11 mouse cellular contexts compared by ENCODE assay signal in genomic region chr11:24184932-24185331, GRCm38 (mm10).
DNase-seq lines count a peak whose midpoint lies in the region; ATAC-seq and TF ChIP-seq lines count a peak whose summit lies in the region.
"Had no signal": no experiment of that assay in that cellular context is flagged by ENCODE, and none has a peak within 500 bp of the region (broad histone marks: within the 10 kb centered on the region; RNA-seq: fewer than 3 reads in every experiment).

No protein-coding gene starts in this region.

- no peaks in the 10 kb centered on the region for H3K9me3 ChIP-seq in CH12.LX (replicated peaks; ENCODE audit: low read length)
- H3K9me3 ChIP-seq in lung, embryonic 14.5 days (ENCODE audit: low read depth, low read length), result no peaks in the 10 kb centered on the region
- H3K9me3 ChIP-seq: embryonic facial prominence, embryonic 12.5 days; liver, embryonic 15.5 days had no signal

- H3K27me3 ChIP-seq in heart, adult 2 months (ENCODE audit: control insufficient read depth, insufficient read depth, low read length), result no peaks in the 10 kb centered on the region
- H3K27me3 ChIP-seq in CH12.LX (replicated peaks), result no peaks in the 10 kb centered on the region
- no peaks in the 10 kb centered on the region for H3K27me3 ChIP-seq in lung, embryonic 14.5 days (ENCODE audit: insufficient read depth, low read length)
- H3K27me3 ChIP-seq: embryonic facial prominence, embryonic 12.5 days; liver, embryonic 15.5 days had no signal

- no peaks in the 10 kb centered on the region for H3K36me3 ChIP-seq in heart, adult 2 months (ENCODE audit: control insufficient read depth, insufficient read depth, low read length)
- no peaks in the 10 kb centered on the region for H3K36me3 ChIP-seq in CH12.LX (replicated peaks in 1 of 2; ENCODE audit: control insufficient read depth in 1 of 2, insufficient read depth in 1 of 2, low read length in 1 of 2)
- no peaks in the 10 kb centered on the region for H3K36me3 ChIP-seq in lung, embryonic 14.5 days (ENCODE audit: insufficient read depth)
- H3K36me3 ChIP-seq: embryonic facial prominence, embryonic 12.5 days; liver, embryonic 15.5 days had no signal

- H3K9ac ChIP-seq in heart, adult 2 months (ENCODE audit: low read depth, low read length), result no peak overlapping the region
- no peak overlapping the region for H3K9ac ChIP-seq in CH12.LX (ENCODE audit: insufficient read depth, low read depth)
- no peak overlapping the region for H3K9ac ChIP-seq in lung, embryonic 14.5 days
- H3K9ac ChIP-seq: embryonic facial prominence, embryonic 12.5 days; liver, embryonic 15.5 days had no signal

- H3K4me3 ChIP-seq in heart, adult 2 months, result no peak overlapping the region
- H3K4me3 ChIP-seq in CH12.LX (replicated peaks in 1 of 3; ENCODE audit: low read depth in 2 of 3, low read length in 2 of 3, poor library complexity in 1 of 3), result no peak overlapping the region
- no peak overlapping the region for H3K4me3 ChIP-seq in lung, embryonic 14.5 days (ENCODE audit: low read depth, low read length)
- H3K4me3 ChIP-seq in olfactory bulb, adult 2 months (ENCODE audit: insufficient read depth, low read depth, low read length), result no peak overlapping the region
- H3K4me3 ChIP-seq: embryonic facial prominence, embryonic 12.5 days; liver, embryonic 15.5 days had no signal

- no peak overlapping the region for H3K4me2 ChIP-seq in CH12.LX (ENCODE audit: insufficient read depth, low read depth, poor library complexity, severe bottlenecking)
- no peak overlapping the region for H3K4me2 ChIP-seq in lung, embryonic 14.5 days
- H3K4me2 ChIP-seq: embryonic facial prominence, embryonic 12.5 days; liver, embryonic 15.5 days had no signal

- no peak for ATAC-seq in lung, embryonic 14.5 days (ENCODE audit: insufficient read depth)

- DNase-seq in heart, adult 2 months, result peak; percentile 23 to 53
- DNase-seq in heart, postnatal 25 days (ENCODE audit: low spot score), result no peak
- peak; percentile 83 for DNase-seq in CH12.LX (ENCODE audit: extremely low read depth)
- DNase-seq in lung, embryonic 14.5 days, result no peak
- DNase-seq in ovary, postnatal 10 days (ENCODE audit: low spot score), result no peak
- DNase-seq in frontal cortex, postnatal 10 days (ENCODE audit: low spot score in 2 of 2), result no peak
- DNase-seq in adrenal gland, postnatal 36 days, result no peak
- DNase-seq: gastrocnemius, postnatal 14 days had no signal

- peak; percentile 37 for TF ChIP-seq CTCF in heart, adult 2 months (IDR thresholded peaks at IDR 0.05)
- TF ChIP-seq CTCF in CH12.LX (conservative IDR thresholded peaks at IDR 0.05 in 1 of 2, IDR thresholded peaks at IDR 0.05 in 1 of 2; ENCODE audit: low read depth in 2 of 2, low read length in 2 of 2), result peak; percentile 50 to 55
- TF ChIP-seq CTCF in lung, embryonic 14.5 days (IDR thresholded peaks at IDR 0.05; ENCODE audit: low read depth), result peak; percentile 14; the same call in 1 of the 2 replicates
- no peak for TF ChIP-seq CTCF in olfactory bulb, adult 2 months (IDR thresholded peaks at IDR 0.05; ENCODE audit: insufficient read depth, low read depth, low read length)

- peaks cover 2% of the 10 kb centered on the region for H3K4me1 ChIP-seq in heart, adult 2 months (ENCODE audit: control insufficient read depth, insufficient read depth, low read length)
- H3K4me1 ChIP-seq in CH12.LX (ENCODE audit: control insufficient read depth in 1 of 2, insufficient read depth in 2 of 2), result peaks cover 10 to 67% of the 10 kb centered on the region in 2 experiments
- H3K4me1 ChIP-seq in lung, embryonic 14.5 days (ENCODE audit: insufficient read depth), result no peaks in the 10 kb centered on the region
- H3K4me1 ChIP-seq in olfactory bulb, adult 2 months (ENCODE audit: control insufficient read depth, insufficient read depth, low read length), result peaks cover 10% of the 10 kb centered on the region
- H3K4me1 ChIP-seq: embryonic facial prominence, embryonic 12.5 days; liver, embryonic 15.5 days had no signal

- peak; percentile 33 for TF ChIP-seq RAD21 in CH12.LX (IDR thresholded peaks at IDR 0.05; ENCODE audit: low read depth, low read length)

- no peaks in the 10 kb centered on the region for H3K79me2 ChIP-seq in heart, adult 2 months (replicated peaks; ENCODE audit: control insufficient read depth, insufficient read depth, low read length)
- no peaks in the 10 kb centered on the region for H3K79me2 ChIP-seq in CH12.LX (replicated peaks; ENCODE audit: control insufficient read depth, extremely low read depth, insufficient read depth, poor library complexity, severe bottlenecking)

- WGBS in heart, adult 2 months, result 42% methylated on average over 5 of the region's 5 CpGs
- WGBS in lung, embryonic 14.5 days, result 55% methylated on average over 5 of the region's 5 CpGs
- WGBS in olfactory bulb, adult 2 months, result 53% methylated on average over 5 of the region's 5 CpGs

- dilution Hi-C loops in CH12.LX (cut with MboI; ENCODE audit: extremely low pct_ligation_motif_present, extremely low pct_unique_long_range_greater_than_20kb, low sequenced_read_pairs), result no loop called here

- in situ Hi-C loops in CH12.LX (cut with MboI; ENCODE audit: low pct_ligation_motif_present, low pct_unique_long_range_greater_than_20kb, low sequenced_read_pairs), result no loop called here

- no peak for TF ChIP-seq POLR2A in heart, adult 2 months (IDR thresholded peaks at IDR 0.05; ENCODE audit: insufficient read depth, low read depth, low read length)
- TF ChIP-seq POLR2A in CH12.LX (IDR thresholded peaks at IDR 0.05; ENCODE audit: low read depth, low read length), result no peak
- TF ChIP-seq POLR2A in olfactory bulb, adult 2 months (IDR thresholded peaks at IDR 0.05; ENCODE audit: insufficient read depth, low read depth, low read length), result no peak

- no peak for TF ChIP-seq EP300 in heart, adult 2 months (IDR thresholded peaks at IDR 0.05; ENCODE audit: insufficient read depth, low read depth, low read length)
- peak; percentile 99 for TF ChIP-seq EP300 in CH12.LX (IDR thresholded peaks at IDR 0.05; ENCODE audit: low read length)

- no peak overlapping the region for H3K27ac ChIP-seq in heart, adult 2 months
- no peak overlapping the region for H3K27ac ChIP-seq in CH12.LX (ENCODE audit: insufficient read depth, low read depth)
- H3K27ac ChIP-seq in lung, embryonic 14.5 days (ENCODE audit: low read depth), result no peak overlapping the region
- H3K27ac ChIP-seq in olfactory bulb, adult 2 months (ENCODE audit: insufficient read depth, low read depth, low read length), result peak overlapping the region; percentile 30; the same call in 1 of the 2 replicates
- H3K27ac ChIP-seq: embryonic facial prominence, embryonic 12.5 days; liver, embryonic 15.5 days had no signal

- intact Hi-C loops in heart, adult 2 months (cut with DNase I), result no loop called here
- intact Hi-C loops in heart, postnatal 25 days (cut with DNase I), result no loop called here

TF ChIP-seq in CH12.LX, 34 proteins besides CTCF, POLR2A, EP300 and RAD21:
- no peak for TF ChIP-seq NRF1 (IDR thresholded peaks at IDR 0.05; ENCODE audit: low read depth, low read length)
- no peak for TF ChIP-seq MXI1 (IDR thresholded peaks at IDR 0.05; ENCODE audit: low read depth, low read length)
- TF ChIP-seq GABPA (IDR thresholded peaks at IDR 0.05; ENCODE audit: insufficient replicate concordance, low read depth, low read length), result no peak
- TF ChIP-seq MYC (IDR thresholded peaks at IDR 0.05; ENCODE audit: low read depth, low read length), result 0 out of 2 replicates have a peak, but pooled peaks have one; percentile 28
- TF ChIP-seq SIN3A (IDR thresholded peaks at IDR 0.05; ENCODE audit: low read length), result peak; percentile 54; the same call in 1 of the 2 replicates
- TF ChIP-seq SMC3 (IDR thresholded peaks at IDR 0.05; ENCODE audit: low read depth, low read length), result peak; percentile 53
- TF ChIP-seq ZKSCAN1 (IDR thresholded peaks at IDR 0.05; ENCODE audit: borderline replicate concordance, low read depth, low read length), result no peak
- peak; percentile 85 for TF ChIP-seq MAZ (IDR thresholded peaks at IDR 0.05; ENCODE audit: low read depth, low read length)
- TF ChIP-seq MAFK (IDR thresholded peaks at IDR 0.05; ENCODE audit: insufficient replicate concordance, low read length), result 0 out of 2 replicates have a peak, but pooled peaks have one; percentile 8
- no peak for TF ChIP-seq ZC3H11A (IDR thresholded peaks at IDR 0.05; ENCODE audit: low read depth, low read length)
- TF ChIP-seq IRF4 (IDR thresholded peaks at IDR 0.05; ENCODE audit: low read depth, low read length), result peak; percentile 96
- peak; percentile 62 for TF ChIP-seq ETS1 (conservative IDR thresholded peaks at IDR 0.05; ENCODE audit: low read depth, low read length)
- no peak for TF ChIP-seq PAX5 (IDR thresholded peaks at IDR 0.05; ENCODE audit: low read length)
- TF ChIP-seq ZMIZ1 (IDR thresholded peaks at IDR 0.05; ENCODE audit: low read depth, low read length), result no peak
- peak; percentile 59 for TF ChIP-seq ELF1 (IDR thresholded peaks at IDR 0.05; ENCODE audit: low read depth, low read length)
- peak; percentile 70 for TF ChIP-seq CHD2 (IDR thresholded peaks at IDR 0.05; ENCODE audit: low read length)
- peak; percentile 66 for TF ChIP-seq BHLHE40 (IDR thresholded peaks at IDR 0.05; ENCODE audit: low read depth, low read length)
- TF ChIP-seq JUND (conservative IDR thresholded peaks at IDR 0.05; ENCODE audit: low read depth, low read length), result 0 out of 2 replicates have a peak, but pooled peaks have one; percentile 8
- TF ChIP-seq HCFC1 (IDR thresholded peaks at IDR 0.05; ENCODE audit: low read depth, low read length), result no peak; the same call in 1 of the 2 replicates
- no peak for TF ChIP-seq UBTF (IDR thresholded peaks at IDR 0.05; ENCODE audit: low read depth, low read length)
- TF ChIP-seq MEF2A (IDR thresholded peaks at IDR 0.05; ENCODE audit: borderline replicate concordance, low read depth, low read length), result 0 out of 2 replicates have a peak, but pooled peaks have one; percentile 52
- TF ChIP-seq MAX (IDR thresholded peaks at IDR 0.05; ENCODE audit: low read length), result 0 out of 2 replicates have a peak, but pooled peaks have one; percentile 19
- TF ChIP-seq TBP (conservative IDR thresholded peaks at IDR 0.05; ENCODE audit: low read depth, low read length), result no peak
- peak; percentile 89 for TF ChIP-seq RCOR1 (conservative IDR thresholded peaks at IDR 0.05; ENCODE audit: low read depth, low read length)
- peak; percentile 81 for TF ChIP-seq TCF12 (IDR thresholded peaks at IDR 0.05; ENCODE audit: low read depth, low read length)
- TF ChIP-seq USF1 (IDR thresholded peaks at IDR 0.05; ENCODE audit: low read depth, low read length), result no peak
- TF ChIP-seq JUN (IDR thresholded peaks at IDR 0.05; ENCODE audit: insufficient read depth, low read depth, low read length), result no peak

Comparison
In these comparisons a context has a peak if more than half of its experiments do, and no peak if none do; other contexts are left out.
1. DNase-seq: peak in heart, adult 2 months (2 of 2) and CH12.LX (single experiment); none in heart, postnatal 25 days (single experiment), lung, embryonic 14.5 days (single experiment), ovary, postnatal 10 days (single experiment), frontal cortex, postnatal 10 days (0 of 2) and adrenal gland, postnatal 36 days (0 of 2).